Mouse (Mus musculus): ENCODE data around the gene H2al1a. TPM values are rescaled to one million over a fixed set of nuclear protein-coding genes. Genes with fewer than 3 reads are reported as not detected.
"Not testable (repeated sequence)": the region's sequence is repeated elsewhere in the genome, so short reads cannot be mapped to it uniquely, and the experiment has no call there.

The H2al1a gene
- polyA plus RNA-seq (2015; fragmentation: Nextera tagmentation; extraction: Ambion mirVana): not detected in 2 replicates

- not testable (repeated sequence) for ATAC-seq (ENCODE audit: low FRiP score, low TSS enrichment); H3K9ac ChIP-seq (ENCODE audit: low read length); H3K4me2 ChIP-seq (replicated peaks; ENCODE audit: low read depth); DNase-seq (ENCODE audit: low spot score); H3K36me3 ChIP-seq (ENCODE audit: control insufficient read depth, insufficient read depth, low read length); H3K9me3 ChIP-seq (ENCODE audit: control insufficient read depth, low read length); H3K27me3 ChIP-seq (ENCODE audit: control insufficient read depth, insufficient read depth, low read length); H3K27ac ChIP-seq (replicated peaks); H3K4me3 ChIP-seq (ENCODE audit: low read depth, low read length); H3K4me1 ChIP-seq (replicated peaks; ENCODE audit: control insufficient read depth, insufficient read depth)
- WGBS: no CpG with 5 or more reads among the region's 3 CpGs
Measured at GRCm38 (mm10) chrX:11298957-11299356, at the start of gene H2al1a. TSS of gene H2al1a (plus strand) at chrX:11299257.

- ATAC-seq (ENCODE audit: low FRiP score, low TSS enrichment) (no peak), DNase-seq (ENCODE audit: low spot score) (no peak)
- no peak for TF ChIP-seq EP300 (optimal IDR thresholded peaks at IDR 0.05)
- no peak for TF ChIP-seq CTCF (IDR thresholded peaks at IDR 0.05; ENCODE audit: low read depth)
- H3K27me3 ChIP-seq (ENCODE audit: control insufficient read depth, insufficient read depth, low read length): no peaks in the 10 kb centered on the region
- no peak overlapping the region for H3K27ac ChIP-seq (replicated peaks)
- H3K36me3 ChIP-seq (ENCODE audit: control insufficient read depth, insufficient read depth, low read length): no peaks in the 10 kb centered on the region
- H3K4me2 ChIP-seq (replicated peaks; ENCODE audit: low read depth): no peak overlapping the region
- no peaks in the 10 kb centered on the region for H3K4me1 ChIP-seq (replicated peaks; ENCODE audit: control insufficient read depth, insufficient read depth)
- H3K9ac ChIP-seq (ENCODE audit: low read length): no peak overlapping the region
- 37% methylated on average over 12 of the region's 12 CpGs for WGBS
- H3K9me3 ChIP-seq (ENCODE audit: control insufficient read depth, low read length): no peaks in the 10 kb centered on the region
- H3K4me3 ChIP-seq (ENCODE audit: low read depth, low read length): no peak overlapping the region
Measured at GRCm38 (mm10) chrX:11250155-11250554, 48.9 kb upstream of the H2al1a start.

GRCm38 (mm10) chrX:11254062-11254461 lies 45.0 kb upstream of the H2al1a start:
- H3K4me1 ChIP-seq (replicated peaks; ENCODE audit: control insufficient read depth, insufficient read depth): no peaks in the 10 kb centered on the region
- H3K4me3 ChIP-seq (ENCODE audit: low read depth, low read length): no peak overlapping the region
- ATAC-seq (ENCODE audit: low FRiP score, low TSS enrichment) (no peak), DNase-seq (ENCODE audit: low spot score) (no peak)
- H3K4me2 ChIP-seq (replicated peaks; ENCODE audit: low read depth): no peak overlapping the region
- H3K27me3 ChIP-seq (ENCODE audit: control insufficient read depth, insufficient read depth, low read length): no peaks in the 10 kb centered on the region
- no peaks in the 10 kb centered on the region for H3K36me3 ChIP-seq (ENCODE audit: control insufficient read depth, insufficient read depth, low read length)
- no peak overlapping the region for H3K9ac ChIP-seq (ENCODE audit: low read length)
- H3K9me3 ChIP-seq (ENCODE audit: control insufficient read depth, low read length): no peaks in the 10 kb centered on the region
- TF ChIP-seq CTCF (IDR thresholded peaks at IDR 0.05; ENCODE audit: low read depth) (no peak), EP300 (optimal IDR thresholded peaks at IDR 0.05) (no peak)
- no peak overlapping the region for H3K27ac ChIP-seq (replicated peaks)
- 58% methylated on average over 5 of the region's 5 CpGs for WGBS

GRCm38 (mm10) chrX:11254521-11255207 lies 44.4 kb upstream of the H2al1a start:
- H3K27me3 ChIP-seq (ENCODE audit: control insufficient read depth, insufficient read depth, low read length): no peaks in the 10 kb centered on the region
- ATAC-seq (ENCODE audit: low FRiP score, low TSS enrichment) (no peak), DNase-seq (ENCODE audit: low spot score) (no peak)
- no peak overlapping the region for H3K9ac ChIP-seq (ENCODE audit: low read length)
- H3K4me2 ChIP-seq (replicated peaks; ENCODE audit: low read depth): no peak overlapping the region
- no peak overlapping the region for H3K27ac ChIP-seq (replicated peaks)
- H3K4me1 ChIP-seq (replicated peaks; ENCODE audit: control insufficient read depth, insufficient read depth): no peaks in the 10 kb centered on the region
- 45% methylated on average over 11 of the region's 11 CpGs for WGBS
- no peak for TF ChIP-seq CTCF (IDR thresholded peaks at IDR 0.05; ENCODE audit: low read depth)
- TF ChIP-seq EP300 (optimal IDR thresholded peaks at IDR 0.05): no peak
- no peaks in the 10 kb centered on the region for H3K9me3 ChIP-seq (ENCODE audit: control insufficient read depth, low read length)
- H3K36me3 ChIP-seq (ENCODE audit: control insufficient read depth, insufficient read depth, low read length): no peaks in the 10 kb centered on the region
- no peak overlapping the region for H3K4me3 ChIP-seq (ENCODE audit: low read depth, low read length)

GRCm38 (mm10) chrX:11255564-11256360 lies 43.3 kb upstream of the H2al1a start:
- 55% methylated on average over 8 of the region's 8 CpGs for WGBS
- no peak for ATAC-seq (ENCODE audit: low FRiP score, low TSS enrichment)
- no peaks in the 10 kb centered on the region for H3K4me1 ChIP-seq (replicated peaks; ENCODE audit: control insufficient read depth, insufficient read depth)
- no peaks in the 10 kb centered on the region for H3K9me3 ChIP-seq (ENCODE audit: control insufficient read depth, low read length)
- no peak overlapping the region for H3K4me2 ChIP-seq (replicated peaks; ENCODE audit: low read depth)
- no peaks in the 10 kb centered on the region for H3K27me3 ChIP-seq (ENCODE audit: control insufficient read depth, insufficient read depth, low read length)
- no peaks in the 10 kb centered on the region for H3K36me3 ChIP-seq (ENCODE audit: control insufficient read depth, insufficient read depth, low read length)
- H3K27ac ChIP-seq (replicated peaks): no peak overlapping the region
- TF ChIP-seq CTCF (IDR thresholded peaks at IDR 0.05; ENCODE audit: low read depth): no peak
- no peak for TF ChIP-seq EP300 (optimal IDR thresholded peaks at IDR 0.05)
- H3K9ac ChIP-seq (ENCODE audit: low read length): no peak overlapping the region
- no peak overlapping the region for H3K4me3 ChIP-seq (ENCODE audit: low read depth, low read length)
- DNase-seq (ENCODE audit: low spot score): no peak

GRCm38 (mm10) chrX:11264918-11265317 lies 34.1 kb upstream of the H2al1a start:
- H3K27ac ChIP-seq (replicated peaks): no peak overlapping the region
- H3K9ac ChIP-seq (ENCODE audit: low read length): no peak overlapping the region
- no peak for TF ChIP-seq EP300 (optimal IDR thresholded peaks at IDR 0.05)
- no peaks in the 10 kb centered on the region for H3K36me3 ChIP-seq (ENCODE audit: control insufficient read depth, insufficient read depth, low read length)
- H3K9me3 ChIP-seq (ENCODE audit: control insufficient read depth, low read length): no peaks in the 10 kb centered on the region
- H3K4me3 ChIP-seq (ENCODE audit: low read depth, low read length): no peak overlapping the region
- H3K4me2 ChIP-seq (replicated peaks; ENCODE audit: low read depth): no peak overlapping the region
- no peaks in the 10 kb centered on the region for H3K27me3 ChIP-seq (ENCODE audit: control insufficient read depth, insufficient read depth, low read length)
- 52% methylated on average over 8 of the region's 8 CpGs for WGBS
- ATAC-seq (ENCODE audit: low FRiP score, low TSS enrichment): no peak
- no peak for DNase-seq (ENCODE audit: low spot score)
- H3K4me1 ChIP-seq (replicated peaks; ENCODE audit: control insufficient read depth, insufficient read depth): no peaks in the 10 kb centered on the region
